Mouse (Mus musculus): ENCODE results near the gene Hdac9.

DNA sequence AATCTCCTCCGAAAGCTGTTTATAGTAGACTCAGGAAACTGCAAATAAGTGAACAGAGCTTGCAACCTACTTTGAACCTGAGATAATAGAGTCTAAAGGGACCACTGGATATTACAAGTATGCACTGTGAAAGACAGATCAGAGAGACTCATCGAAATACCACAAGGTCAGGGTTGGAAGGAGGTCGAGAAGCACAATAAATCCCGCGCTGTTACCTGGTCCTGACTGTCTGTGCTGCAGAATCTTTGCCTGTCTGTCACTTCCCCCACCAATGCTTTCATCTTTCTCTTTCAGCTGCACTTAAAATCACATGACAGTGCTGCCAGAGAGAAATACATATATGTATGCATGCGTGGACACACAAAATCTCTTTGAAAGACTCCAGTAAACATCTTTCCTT is 760.6 kb downstream of the Hdac9 start:
- TF ChIP-seq CTCF (IDR thresholded peaks at IDR 0.05; ENCODE audit: control insufficient read depth, insufficient read depth, insufficient read length) (no peak), MYOD1 (IDR thresholded peaks at IDR 0.05; ENCODE audit: control insufficient read depth, insufficient read length, low read depth) (no peak), MAX (IDR thresholded peaks at IDR 0.05) (no peak)

All from C2C12 (cell line).